Mouse (Mus musculus): ENCODE data around the gene Rgs1. TPM values are rescaled to one million over a fixed set of nuclear protein-coding genes. Genes with fewer than 3 reads are reported as not detected.

Gene Rgs1
- polyA plus RNA-seq, 1 experiment from 2014 or later: not detected

Other genes with a start within 250 kb of the Rgs1 start
- 102 and 114 TPM in 2 replicates for gene Rgs2, start 245.1 kb downstream of the Rgs1 start, polyA plus RNA-seq (2015; fragmentation: Nextera tagmentation; extraction: Ambion mirVana)
- 0.13 and 0.19 TPM in 2 replicates for gene Rgs13, start 71.9 kb downstream of the Rgs1 start, polyA plus RNA-seq (2015; fragmentation: Nextera tagmentation; extraction: Ambion mirVana)